Mouse (Mus musculus): ENCODE data around the gene Tktl1. TPM values are rescaled to one million over a fixed set of nuclear protein-coding genes. Genes with fewer than 3 reads are reported as not detected.

The Tktl1 gene
- total RNA-seq, 1 experiment from 2014 or later, result not detected

Other genes starting within 250 kb of the Tktl1 start
- 11.2 and 13.9 TPM in 2 replicates for gene Renbp, start 246.4 kb upstream of the Tktl1 start, total RNA-seq (2021)
- gene Hcfc1, start 210.9 kb upstream of the Tktl1 start, total RNA-seq (2021), result 66.8 and 69.5 TPM in 2 replicates
- 132 and 141 TPM in 2 replicates for gene Irak1, start 153.3 kb upstream of the Tktl1 start, total RNA-seq (2021)
- gene Opn1mw, start 49.8 kb upstream of the Tktl1 start, total RNA-seq (2021), result not detected in 2 replicates
- 34.3 and 42.6 TPM in 2 replicates for gene Mecp2, start 41.9 kb upstream of the Tktl1 start, total RNA-seq (2021)
- gene Tex28, start 9.4 kb upstream of the Tktl1 start, total RNA-seq (2021), result not detected in 2 replicates
- gene Flna, start 72.6 kb downstream of the Tktl1 start, total RNA-seq (2021), result 138 and 183 TPM in 2 replicates
- gene Emd, start 77.4 kb downstream of the Tktl1 start, total RNA-seq (2021), result 38.8 and 53.8 TPM in 2 replicates
- 164 and 380 TPM in 2 replicates for gene Rpl10, start 93.6 kb downstream of the Tktl1 start, total RNA-seq (2021)
- gene Taz, start 104.7 kb downstream of the Tktl1 start, total RNA-seq (2021), result 75.4 and 94.9 TPM in 2 replicates
- gene Dnase1l1, start 105.1 kb downstream of the Tktl1 start, total RNA-seq (2021), result 17.8 and 20.3 TPM in 2 replicates
- 218 and 224 TPM in 2 replicates for gene Atp6ap1, start 119.8 kb downstream of the Tktl1 start, total RNA-seq (2021)
- 234 and 244 TPM in 2 replicates for gene Gdi1, start 127.7 kb downstream of the Tktl1 start, total RNA-seq (2021)
- 62.1 and 65.8 TPM in 2 replicates for gene Fam50a, start 135.8 kb downstream of the Tktl1 start, total RNA-seq (2021)
- gene Plxna3, start 151.8 kb downstream of the Tktl1 start, total RNA-seq (2021), result 9.9 and 21.7 TPM in 2 replicates
- 49.0 and 66.8 TPM in 2 replicates for gene Lage3, start 176.4 kb downstream of the Tktl1 start, total RNA-seq (2021)
- gene Ubl4a, start 196.0 kb downstream of the Tktl1 start, total RNA-seq (2021), result 59.6 and 60.7 TPM in 2 replicates
- 18.0 and 20.4 TPM in 2 replicates for gene Slc10a3, start 196.1 kb downstream of the Tktl1 start, total RNA-seq (2021)
- gene Fam3a, start 216.0 kb downstream of the Tktl1 start, total RNA-seq (2021), result 22.2 and 26.2 TPM in 2 replicates
- gene Ikbkg, start 216.0 kb downstream of the Tktl1 start, total RNA-seq (2021), result 61.3 and 84.3 TPM in 2 replicates

Data from adrenal gland, postnatal 25 days (tissue).